Mouse (Mus musculus) kidney, adult 2 months (tissue): ENCODE data around the gene Cd68.

Source experiments
- CTCF ChIP-seq: fragments of 200-500 bp; conservative IDR thresholded peaks from 2 replicates; pipeline ENCODE4 v1.5.1; 2011; ENCODE audit warnings: low read depth, mild to moderate bottlenecking, control low read depth, low read length, moderate library complexity, mixed read lengths; ENCODE audit not compliant: insufficient read depth, insufficient read length
- POLR2A ChIP-seq: fragments of 200-500 bp; IDR thresholded peaks from one replicate; pipeline ENCODE4 v1.6.1; 2011; ENCODE audit warnings: low read depth, low read length, control low read depth

- TF ChIP-seq POLR2A (no peak), CTCF (no peak)
These were observed 20.1 kb downstream of the Cd68 start for GRCm38 (mm10) chr11:69645860-69646259.
